Mouse (Mus musculus): Measurements from ENCODE around the gene Ppfibp1. TPM values are rescaled to one million over a fixed set of nuclear protein-coding genes. Genes with fewer than 3 reads are reported as not detected.

The Ppfibp1 gene
- 103 TPM for polyA plus RNA-seq (2014; fragmentation: Illumina TruSeq; extraction: RNeasy Lipid Tissue Mini Kit (QIAGEN cat#74804))

GRCm38 (mm10) chr6:146887958-146888659, at the start of gene Ppfibp1:
Ppfibp1 (plus strand) TSS chr6:146888487.

GRCm38 (mm10) chr6:146850050-146850449, 38.2 kb upstream of the Ppfibp1 start, which contains the start of gene Smco2:
Smco2 (plus strand) TSS chr6:146850104.

GRCm38 (mm10) chr6:146954258-146954657, 66.0 kb downstream of the Ppfibp1 start, which contains the start of gene 1700034J05Rik:
1700034J05Rik (minus strand) TSS chr6:146954422.

GRCm38 (mm10) chr6:147032303-147032925, 144.1 kb downstream of the Ppfibp1 start, which contains the start of gene Rep15:
Rep15 (plus strand) TSS chr6:147032584.

GRCm38 (mm10) chr6:147042291-147043290, 154.3 kb downstream of the Ppfibp1 start, which contains the start of gene Mrps35:
Mrps35 (plus strand) TSS chr6:147042764.

Other genes starting within 250 kb of the Ppfibp1 start
- 241 TPM for gene Med21, start 245.9 kb upstream of the Ppfibp1 start, polyA plus RNA-seq (2014; fragmentation: Illumina TruSeq; extraction: RNeasy Lipid Tissue Mini Kit (QIAGEN cat#74804))
- 59.3 TPM for gene Tm7sf3, start 245.7 kb upstream of the Ppfibp1 start, polyA plus RNA-seq (2014; fragmentation: Illumina TruSeq; extraction: RNeasy Lipid Tissue Mini Kit (QIAGEN cat#74804))
- 25.6 TPM for gene Stk38l, start 163.5 kb upstream of the Ppfibp1 start, polyA plus RNA-seq (2014; fragmentation: Illumina TruSeq; extraction: RNeasy Lipid Tissue Mini Kit (QIAGEN cat#74804))
- gene Arntl2, start 92.4 kb upstream of the Ppfibp1 start, polyA plus RNA-seq (2014; fragmentation: Illumina TruSeq; extraction: RNeasy Lipid Tissue Mini Kit (QIAGEN cat#74804)), result 4.6 TPM
- not detected for gene Smco2, start 38.4 kb upstream of the Ppfibp1 start, polyA plus RNA-seq (2014; fragmentation: Illumina TruSeq; extraction: RNeasy Lipid Tissue Mini Kit (QIAGEN cat#74804))
- gene 1700034J05Rik, start 65.9 kb downstream of the Ppfibp1 start, polyA plus RNA-seq (2014; fragmentation: Illumina TruSeq; extraction: RNeasy Lipid Tissue Mini Kit (QIAGEN cat#74804)), result not detected
- 2.6 TPM for gene Rep15, start 144.1 kb downstream of the Ppfibp1 start, polyA plus RNA-seq (2014; fragmentation: Illumina TruSeq; extraction: RNeasy Lipid Tissue Mini Kit (QIAGEN cat#74804))
- 15.3 TPM for gene Mrps35, start 154.3 kb downstream of the Ppfibp1 start, polyA plus RNA-seq (2014; fragmentation: Illumina TruSeq; extraction: RNeasy Lipid Tissue Mini Kit (QIAGEN cat#74804))
- gene Mansc4, start 198.5 kb downstream of the Ppfibp1 start, polyA plus RNA-seq (2014; fragmentation: Illumina TruSeq; extraction: RNeasy Lipid Tissue Mini Kit (QIAGEN cat#74804)), result not detected
- gene Klhl42, start 202.9 kb downstream of the Ppfibp1 start, polyA plus RNA-seq (2014; fragmentation: Illumina TruSeq; extraction: RNeasy Lipid Tissue Mini Kit (QIAGEN cat#74804)), result 44.8 TPM

Measured in ovary, adult 10 weeks (tissue).